Mouse (Mus musculus) thymus, postnatal 14 days (tissue): ENCODE data around the gene Prkcb.

ENCODE experiments used
- DNase-seq: peaks from one replicate; pipeline ENCODE4 v3.0.0; 2021

The Prkcb gene

GRCm38 (mm10) chr7:122476697-122477096 lies 188.1 kb downstream of the Prkcb start:
- no peak for DNase-seq

- DNase-seq, result no peak
Observed at GRCm38 (mm10) chr7:122477118-122477517, 188.6 kb downstream of the Prkcb start.

GRCm38 (mm10) chr7:122477566-122478564 lies 189.3 kb downstream of the Prkcb start:
- no peak for DNase-seq

- DNase-seq, result no peak
Observed at GRCm38 (mm10) chr7:122483949-122484348, 195.4 kb downstream of the Prkcb start.

- no peak for DNase-seq
Observed at GRCm38 (mm10) chr7:122487929-122488571, 199.5 kb downstream of the Prkcb start.

GRCm38 (mm10) chr7:122492041-122492440 lies 203.5 kb downstream of the Prkcb start:
- DNase-seq, result no peak

GRCm38 (mm10) chr7:122492936-122493335 lies 204.4 kb downstream of the Prkcb start:
- no peak for DNase-seq

- DNase-seq, result peak; percentile 17
Observed at GRCm38 (mm10) chr7:122494088-122494487, 205.5 kb downstream of the Prkcb start.

GRCm38 (mm10) chr7:122497516-122497915 lies 209.0 kb downstream of the Prkcb start:
- no peak for DNase-seq

- DNase-seq, result no peak
Observed at GRCm38 (mm10) chr7:122498461-122498860, 209.9 kb downstream of the Prkcb start.

- no peak for DNase-seq
Observed at GRCm38 (mm10) chr7:122499743-122500597, 211.4 kb downstream of the Prkcb start.

- no peak for DNase-seq
Observed at GRCm38 (mm10) chr7:122506467-122506866, 217.9 kb downstream of the Prkcb start.

- no peak for DNase-seq
Observed at GRCm38 (mm10) chr7:122509903-122510302, 221.4 kb downstream of the Prkcb start.

GRCm38 (mm10) chr7:122512430-122512966 lies 223.9 kb downstream of the Prkcb start:
- DNase-seq, result no peak

- DNase-seq, result no peak
Observed at GRCm38 (mm10) chr7:122520850-122521638, 232.5 kb downstream of the Prkcb start.

GRCm38 (mm10) chr7:122528201-122528600 lies 239.7 kb downstream of the Prkcb start:
- no peak for DNase-seq

- DNase-seq, result no peak
Observed at GRCm38 (mm10) chr7:122528646-122529045, 240.1 kb downstream of the Prkcb start.

- DNase-seq, result no peak
Observed at GRCm38 (mm10) chr7:122533566-122534360, 245.2 kb downstream of the Prkcb start.

- no peak for DNase-seq
Observed at GRCm38 (mm10) chr7:122544616-122545015, 256.1 kb downstream of the Prkcb start.

- no peak for DNase-seq
Observed at GRCm38 (mm10) chr7:122556575-122557140, 268.1 kb downstream of the Prkcb start.
